Mouse (Mus musculus) spleen, postnatal 14 days (tissue): ENCODE data around the gene Slc16a3.
A peak's percentile ranks its signal among the peaks of the same experiment; 100 is the strongest.

Experiments
- DNase-seq, 2 experiments: peaks; one replicate each; pipeline ENCODE4 v3.0.0; 2021 to 2022; ENCODE audit warnings: low spot score in 2 of 2

Slc16a3 gene

GRCm38 (mm10) chr11:120948861-120949851 lies 876 bp downstream of the Slc16a3 start:
- no peak for DNase-seq

GRCm38 (mm10) chr11:120949863-120950262 lies 1.6 kb downstream of the Slc16a3 start:
- no peak for DNase-seq

- DNase-seq = peak; percentile 85 to 86
Measured at GRCm38 (mm10) chr11:120950281-120951202, 2.3 kb downstream of the Slc16a3 start.

GRCm38 (mm10) chr11:120951237-120951636 lies 3.0 kb downstream of the Slc16a3 start:
- DNase-seq = no peak

GRCm38 (mm10) chr11:120951731-120952730 lies 3.8 kb downstream of the Slc16a3 start:
- DNase-seq = no peak

GRCm38 (mm10) chr11:120954936-120955335 lies 6.7 kb downstream of the Slc16a3 start:
- DNase-seq = no peak

GRCm38 (mm10) chr11:120955701-120956100 lies 7.4 kb downstream of the Slc16a3 start:
- DNase-seq = no peak

- no peak for DNase-seq
Measured at GRCm38 (mm10) chr11:120957052-120957451, 8.8 kb downstream of the Slc16a3 start.

- DNase-seq = no peak
Measured at GRCm38 (mm10) chr11:120957731-120958257, 9.5 kb downstream of the Slc16a3 start.

- no peak for DNase-seq
Measured at GRCm38 (mm10) chr11:120959066-120959465, 10.8 kb downstream of the Slc16a3 start.

- no peak for DNase-seq
Measured at GRCm38 (mm10) chr11:120959564-120959963, 11.3 kb downstream of the Slc16a3 start.

- no peak for DNase-seq
Measured at GRCm38 (mm10) chr11:120960248-120960647, 12.0 kb downstream of the Slc16a3 start.

GRCm38 (mm10) chr11:120961594-120961993 lies 13.3 kb downstream of the Slc16a3 start:
- DNase-seq = no peak

GRCm38 (mm10) chr11:120962050-120962771 lies 13.9 kb downstream of the Slc16a3 start:
- DNase-seq = no peak

- no peak for DNase-seq
Measured at GRCm38 (mm10) chr11:120962909-120963308, 14.6 kb downstream of the Slc16a3 start.

- no peak for DNase-seq
Measured at GRCm38 (mm10) chr11:120964195-120965157, 16.2 kb downstream of the Slc16a3 start.

GRCm38 (mm10) chr11:120965587-120965986 lies 17.3 kb downstream of the Slc16a3 start:
- DNase-seq = no peak

GRCm38 (mm10) chr11:120969742-120970141 lies 21.5 kb downstream of the Slc16a3 start:
- DNase-seq = no peak

- DNase-seq = no peak
Measured at GRCm38 (mm10) chr11:120971237-120971636, 23.0 kb downstream of the Slc16a3 start.
